Mouse (Mus musculus) stomach, embryonic 15.5 days (tissue): ENCODE measurements at regions not wholly inside any gene's neighbourhood (a gene's known extent, or its start where the extent isn't known, plus 50 kb on each side); places are given as distances from the start of the nearest gene placed in this dataset.

ENCODE experiments used
- ATAC-seq: fragments of 200-750 bp; cut with Nextera tagmentation; 2 replicates; pipeline ENCODE4 v1.8.0; 2017; ENCODE audit warnings: low read depth, moderate number of reproducible peaks, moderate TSS enrichment; ENCODE audit not compliant: insufficient read depth, low FRiP score
- H3K27ac ChIP-seq: fragments of 300-500 bp; sonication (generic); 2 replicates; pipeline ENCODE4 v1.5.1; 2015; ENCODE audit warnings: mild to moderate bottlenecking, inconsistent platforms
- H3K27me3 ChIP-seq: fragments of 300-500 bp; sonication (generic); replicated peaks from 2 replicates; pipeline ENCODE4 v1.6.1; 2015; ENCODE audit warnings: inconsistent platforms
- H3K36me3 ChIP-seq: fragments of 300-500 bp; sonication (generic); 2 replicates; pipeline ENCODE4 v1.6.1; 2015; ENCODE audit warnings: inconsistent platforms
- H3K4me1 ChIP-seq: fragments of 300-500 bp; sonication (generic); 2 replicates; pipeline ENCODE4 v1.6.1; 2015; ENCODE audit warnings: inconsistent platforms
- H3K4me2 ChIP-seq: fragments of 300-500 bp; sonication (generic); 2 replicates; pipeline ENCODE4 v1.6.1; 2015; ENCODE audit warnings: mild to moderate bottlenecking, inconsistent platforms
- H3K4me3 ChIP-seq: fragments of 300-500 bp; sonication (generic); replicated peaks from 2 replicates; pipeline ENCODE4 v1.5.1; 2015; ENCODE audit warnings: inconsistent platforms
- H3K9ac ChIP-seq: fragments of 300-500 bp; sonication (generic); 2 replicates; pipeline ENCODE4 v1.6.1; 2015; ENCODE audit warnings: inconsistent platforms
- H3K9me3 ChIP-seq: fragments of 300-500 bp; sonication (generic); 2 replicates; pipeline ENCODE4 v1.6.1; 2016; ENCODE audit warnings: inconsistent platforms
- WGBS: fragments of 180-500 bp; shearing (Covaris S2); methylation state at CpG from one replicate; pipeline ENCODE4 v1.1.7; 2015; 5-methylcytosine and 5-hydroxymethylcytosine counted together

GRCm38 (mm10) chr13:70464996-70465395 lies 172.4 kb downstream of the Ice1 start:
- no peaks in the 10 kb centered on the region for H3K36me3 ChIP-seq
- H3K9me3 ChIP-seq = no peaks in the 10 kb centered on the region
- WGBS = 73% methylated on average over 5 of the region's 5 CpGs
- no peaks in the 10 kb centered on the region for H3K4me1 ChIP-seq
- H3K4me2 ChIP-seq = no peak overlapping the region
- H3K27me3 ChIP-seq = no peaks in the 10 kb centered on the region
- H3K27ac ChIP-seq = no peak overlapping the region
- no peak for ATAC-seq
- no peak overlapping the region for H3K9ac ChIP-seq
- H3K4me3 ChIP-seq = no peak overlapping the region

- Histone ChIP-seq H3K9ac (no peak overlapping the region), H3K9me3 (no peaks in the 10 kb centered on the region), H3K36me3 (no peaks in the 10 kb centered on the region), H3K4me1 (no peaks in the 10 kb centered on the region), H3K4me3 (no peak overlapping the region), H3K4me2 (no peak overlapping the region), H3K27me3 (no peaks in the 10 kb centered on the region), H3K27ac (no peak overlapping the region)
- WGBS = 87% methylated on average over 4 of the region's 4 CpGs
- ATAC-seq = no peak
Measured at GRCm38 (mm10) chr13:70474746-70475145, 162.7 kb downstream of the Ice1 start.

GRCm38 (mm10) chr13:70475366-70475765 lies 162.1 kb downstream of the Ice1 start:
- Histone ChIP-seq H3K4me3 (no peak overlapping the region), H3K27ac (no peak overlapping the region), H3K4me2 (no peak overlapping the region), H3K27me3 (no peaks in the 10 kb centered on the region), H3K9ac (no peak overlapping the region), H3K36me3 (no peaks in the 10 kb centered on the region), H3K9me3 (no peaks in the 10 kb centered on the region), H3K4me1 (no peaks in the 10 kb centered on the region)
- no peak for ATAC-seq
- WGBS = 64% methylated on average over 2 of the region's 2 CpGs

GRCm38 (mm10) chr13:70499302-70499701 lies 138.1 kb downstream of the Ice1 start:
- H3K9me3 ChIP-seq = no peaks in the 10 kb centered on the region
- no peak overlapping the region for H3K4me2 ChIP-seq
- no peak overlapping the region for H3K27ac ChIP-seq
- no peaks in the 10 kb centered on the region for H3K4me1 ChIP-seq
- no peak overlapping the region for H3K9ac ChIP-seq
- H3K36me3 ChIP-seq = no peaks in the 10 kb centered on the region
- no peak for ATAC-seq
- WGBS = 49% methylated on average over 4 of the region's 4 CpGs
- no peaks in the 10 kb centered on the region for H3K27me3 ChIP-seq
- no peak overlapping the region for H3K4me3 ChIP-seq
